Mouse (Mus musculus) embryonic facial prominence, embryonic 11.5 days (tissue): ENCODE measurements around the gene Dok5. TPM values are rescaled to one million over a fixed set of nuclear protein-coding genes. Genes with fewer than 3 reads are reported as not detected.

Source experiments
- ATAC-seq: fragments of 200-750 bp; cut with Nextera tagmentation; replicated peaks from 2 replicates; pipeline ENCODE4 v1.8.0; 2017; ENCODE audit warnings: low read depth; ENCODE audit not compliant: insufficient number of reproducible peaks, low FRiP score, low TSS enrichment
- DNase-seq: peaks from one replicate; pipeline ENCODE4 v3.0.0-alpha.2; 2015; ENCODE audit warnings: low spot score
- H3K27ac ChIP-seq: fragments of 300-500 bp; sonication (generic); replicated peaks from 2 replicates; pipeline ENCODE4 v1.5.1; 2014; ENCODE audit warnings: mild to moderate bottlenecking, low read depth, low read length, control low read depth
- H3K27me3 ChIP-seq: fragments of 300-500 bp; sonication (generic); 2 replicates; pipeline ENCODE4 v1.6.1; 2014; ENCODE audit warnings: mild to moderate bottlenecking, low read length, moderate library complexity, mixed read lengths; ENCODE audit not compliant: control insufficient read depth, insufficient read depth
- H3K36me3 ChIP-seq: fragments of 300-500 bp; sonication (generic); replicated peaks from 2 replicates; pipeline ENCODE4 v1.6.1; 2014; ENCODE audit warnings: low read depth, mild to moderate bottlenecking, low read length, moderate library complexity, mixed read lengths; ENCODE audit not compliant: control insufficient read depth, insufficient read depth
- H3K4me1 ChIP-seq: fragments of 300-500 bp; sonication (generic); 2 replicates; pipeline ENCODE4 v1.6.1; 2014; ENCODE audit warnings: low read length, mixed read lengths; ENCODE audit not compliant: control insufficient read depth, insufficient read depth
- H3K4me2 ChIP-seq: fragments of 300-500 bp; sonication (generic); 2 replicates; pipeline ENCODE4 v1.6.1; 2014; ENCODE audit warnings: low read depth, mild to moderate bottlenecking, control low read depth, low read length, moderate library complexity
- H3K4me3 ChIP-seq: fragments of 300-500 bp; sonication (generic); 2 replicates; pipeline ENCODE4 v1.5.1; 2014; ENCODE audit warnings: low read depth, low read length, control low read depth
- H3K9ac ChIP-seq: fragments of 300-500 bp; sonication (generic); replicated peaks from 2 replicates; pipeline ENCODE4 v1.6.1; 2014; ENCODE audit warnings: mild to moderate bottlenecking, control low read depth, low read length
- H3K9me3 ChIP-seq: fragments of 300-500 bp; sonication (generic); replicated peaks from 2 replicates; pipeline ENCODE4 v1.6.1; 2016; ENCODE audit warnings: mild to moderate bottlenecking, low read length, inconsistent platforms, mixed read lengths; ENCODE audit not compliant: control insufficient read depth
- WGBS: fragments of 180-500 bp; shearing (Covaris S2); extraction: QIAGEN DNeasy Blood & Tissue Kit; methylation state at CpG from one replicate; pipeline ENCODE4 v1.1.7; 2014; 5-methylcytosine and 5-hydroxymethylcytosine counted together
- polyA plus RNA-seq: library from polyadenylated mRNA; unstranded; fragments of >200 nt; fragmentation: Nextera tagmentation; extraction: Ambion mirVana; gene quantifications from 2 replicates; pipeline ENCODE4 v1.2.1, GENCODE M21; 2014

Gene Dok5
- polyA plus RNA-seq, 1 experiment from 2014 or later: 10.1 TPM

DNA sequence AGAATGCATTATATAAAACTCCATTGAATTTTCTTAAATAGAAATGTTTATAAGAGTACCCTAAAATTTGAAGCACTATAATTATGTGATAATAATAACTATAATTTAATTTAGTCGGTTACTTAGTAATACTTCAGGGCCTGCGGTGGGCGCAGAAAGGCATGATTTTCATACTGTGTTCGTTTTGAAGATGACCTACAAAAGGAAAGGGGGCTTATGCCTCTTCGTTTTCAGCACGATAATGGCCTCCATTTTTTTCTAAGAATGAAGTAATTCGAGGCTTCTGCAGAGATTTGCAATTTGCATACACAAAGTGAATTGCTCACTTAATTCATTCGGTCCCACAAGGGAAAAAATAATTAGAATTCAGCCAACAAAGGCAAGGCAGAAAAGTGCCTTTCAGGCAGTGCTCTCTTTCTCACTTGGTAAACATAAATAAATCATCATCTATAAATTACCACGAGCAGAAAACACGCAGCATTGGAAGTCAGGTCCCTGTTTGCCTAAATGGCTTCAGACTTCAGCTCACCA, 76.7 kb downstream of the Dok5 start:
- WGBS: 73% methylated on average over 10 of the region's 10 CpGs
- ATAC-seq (no peak), DNase-seq (no peak)
- no peak overlapping the region for H3K27ac ChIP-seq
- no peaks in the 10 kb centered on the region for H3K36me3 ChIP-seq
- no peak overlapping the region for H3K4me3 ChIP-seq
- H3K27me3 ChIP-seq: no peaks in the 10 kb centered on the region
- H3K9me3 ChIP-seq: no peaks in the 10 kb centered on the region
- no peaks in the 10 kb centered on the region for H3K4me1 ChIP-seq
- no peak overlapping the region for H3K9ac ChIP-seq
- H3K4me2 ChIP-seq: no peak overlapping the region

DNA sequence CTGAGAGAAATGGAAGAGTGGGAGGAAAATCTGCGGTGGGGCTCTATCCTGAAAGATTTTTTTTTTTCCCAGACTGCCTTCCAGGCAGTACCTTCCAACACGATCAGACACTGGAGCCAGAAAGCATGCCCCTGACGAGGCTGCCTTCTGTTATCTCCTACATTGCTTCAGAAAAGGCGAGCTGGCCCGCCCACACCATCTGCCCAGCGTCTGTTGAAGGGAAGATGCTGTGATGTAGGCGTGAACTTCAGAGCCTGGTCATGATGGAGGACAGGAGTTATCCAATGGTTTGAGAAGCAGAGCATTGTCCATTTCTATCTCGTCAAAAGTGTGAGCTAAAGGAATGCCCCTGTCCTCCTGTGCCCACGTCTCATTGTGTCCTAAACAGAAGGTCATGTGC, 79.7 kb downstream of the Dok5 start:
- Histone ChIP-seq H3K27ac (no peak overlapping the region), H3K36me3 (no peaks in the 10 kb centered on the region), H3K9me3 (no peaks in the 10 kb centered on the region), H3K4me2 (no peak overlapping the region), H3K9ac (no peak overlapping the region), H3K4me3 (no peak overlapping the region), H3K27me3 (no peaks in the 10 kb centered on the region), H3K4me1 (no peaks in the 10 kb centered on the region)
- ATAC-seq (no peak), DNase-seq (no peak)
- WGBS: 78% methylated on average over 9 of the region's 9 CpGs

DNA sequence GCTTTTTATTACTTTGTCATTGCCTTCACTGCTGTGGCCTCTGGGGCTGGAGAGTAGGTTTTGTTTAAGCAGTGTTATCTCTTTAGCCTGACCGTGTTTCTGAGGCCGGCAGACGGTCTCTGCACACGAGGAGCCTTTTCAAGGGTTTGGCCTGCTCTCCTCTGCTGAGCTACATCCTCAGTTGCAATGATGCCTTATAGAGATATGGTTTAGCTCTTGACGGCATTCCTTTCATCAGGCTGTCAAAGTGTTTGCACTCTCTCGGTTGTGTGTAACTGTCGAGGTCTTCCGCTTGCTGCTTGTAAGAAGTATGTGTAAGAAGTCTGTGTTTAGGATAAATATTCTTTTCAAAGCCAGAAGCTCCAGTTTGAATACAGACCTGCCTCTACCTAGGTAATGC, 84.7 kb downstream of the Dok5 start:
- Histone ChIP-seq H3K36me3 (no peaks in the 10 kb centered on the region), H3K4me2 (no peak overlapping the region), H3K4me1 (no peaks in the 10 kb centered on the region), H3K27ac (no peak overlapping the region), H3K4me3 (no peak overlapping the region), H3K9ac (no peak overlapping the region), H3K9me3 (no peaks in the 10 kb centered on the region), H3K27me3 (no peaks in the 10 kb centered on the region)
- DNase-seq (no peak), ATAC-seq (no peak)
- whole genome bisulfite sequencing: 79% methylated on average over 8 of the region's 8 CpGs

GRCm38 (mm10) chr2:170817112-170817703, 85.6 kb downstream of the Dok5 start:
- ATAC-seq (no peak), DNase-seq (no peak)
- Histone ChIP-seq H3K9me3 (no peaks in the 10 kb centered on the region), H3K4me2 (no peak overlapping the region), H3K27me3 (no peaks in the 10 kb centered on the region), H3K27ac (no peak overlapping the region), H3K4me3 (no peak overlapping the region), H3K9ac (no peak overlapping the region), H3K36me3 (no peaks in the 10 kb centered on the region), H3K4me1 (no peaks in the 10 kb centered on the region)
- 74% methylated on average over 4 of the region's 4 CpGs for WGBS

DNA sequence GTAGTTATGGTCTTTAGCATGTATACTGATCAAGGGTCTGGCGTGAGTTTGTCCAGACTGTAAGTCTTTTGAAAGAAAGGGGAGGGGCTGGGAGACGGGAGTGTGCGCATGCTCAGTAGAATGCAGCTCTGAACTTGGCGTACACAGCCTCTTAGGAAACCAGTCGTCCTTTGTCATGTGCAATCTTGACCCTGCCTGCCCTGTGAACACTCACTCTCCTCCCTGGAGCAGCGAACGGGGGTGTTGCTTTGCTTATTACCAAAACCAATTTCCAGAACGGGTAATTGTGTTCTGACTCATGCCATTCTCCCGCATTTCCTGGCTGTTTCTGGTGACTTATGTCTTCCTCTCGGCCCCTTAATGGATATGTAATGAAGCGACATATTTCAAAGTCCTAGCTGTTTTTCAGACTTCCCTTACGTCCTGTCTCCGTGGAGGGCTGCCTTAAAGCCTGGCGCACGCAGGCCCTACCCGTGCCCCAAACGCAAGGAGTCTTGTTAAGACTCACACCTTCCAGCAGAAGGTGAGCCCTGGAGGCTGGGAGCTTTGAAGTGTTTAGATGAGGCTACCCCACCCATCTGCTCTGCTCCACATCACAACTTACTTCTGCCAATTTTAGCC, 95.3 kb downstream of the Dok5 start:
- Histone ChIP-seq H3K4me3 (no peak overlapping the region), H3K27me3 (no peaks in the 10 kb centered on the region), H3K36me3 (no peaks in the 10 kb centered on the region), H3K4me1 (peaks cover 2% of the 10 kb centered on the region; the same call in 1 of the 2 replicates), H3K9me3 (no peaks in the 10 kb centered on the region), H3K4me2 (no peak overlapping the region), H3K27ac (no peak overlapping the region), H3K9ac (no peak overlapping the region)
- DNase-seq (no peak), ATAC-seq (no peak; the same call in 1 of the 2 replicates)
- 72% methylated on average over 17 of the region's 17 CpGs for WGBS

- H3K9ac ChIP-seq: no peak overlapping the region
- H3K4me2 ChIP-seq: no peak overlapping the region
- H3K36me3 ChIP-seq: no peaks in the 10 kb centered on the region
- no peak overlapping the region for H3K4me3 ChIP-seq
- DNase-seq: no peak
- WGBS: 58% methylated on average over 7 of the region's 7 CpGs
- peaks cover 2% of the 10 kb centered on the region; the same call in 1 of the 2 replicates for H3K4me1 ChIP-seq
- no peaks in the 10 kb centered on the region for H3K27me3 ChIP-seq
- H3K27ac ChIP-seq: no peak overlapping the region
- H3K9me3 ChIP-seq: no peaks in the 10 kb centered on the region
- ATAC-seq: no peak
Observed at GRCm38 (mm10) chr2:170828757-170829156, 97.2 kb downstream of the Dok5 start.

- no peaks in the 10 kb centered on the region for H3K27me3 ChIP-seq
- 81% methylated on average over 6 of the region's 6 CpGs for WGBS
- no peak overlapping the region for H3K4me2 ChIP-seq
- no peaks in the 10 kb centered on the region for H3K36me3 ChIP-seq
- H3K4me3 ChIP-seq: no peak overlapping the region
- H3K9ac ChIP-seq: no peak overlapping the region
- no peak overlapping the region for H3K27ac ChIP-seq
- peaks cover 2% of the 10 kb centered on the region; the same call in 1 of the 2 replicates for H3K4me1 ChIP-seq
- H3K9me3 ChIP-seq: no peaks in the 10 kb centered on the region
- ATAC-seq (no peak), DNase-seq (no peak)
Observed at GRCm38 (mm10) chr2:170829191-170829611, 97.6 kb downstream of the Dok5 start.

DNA sequence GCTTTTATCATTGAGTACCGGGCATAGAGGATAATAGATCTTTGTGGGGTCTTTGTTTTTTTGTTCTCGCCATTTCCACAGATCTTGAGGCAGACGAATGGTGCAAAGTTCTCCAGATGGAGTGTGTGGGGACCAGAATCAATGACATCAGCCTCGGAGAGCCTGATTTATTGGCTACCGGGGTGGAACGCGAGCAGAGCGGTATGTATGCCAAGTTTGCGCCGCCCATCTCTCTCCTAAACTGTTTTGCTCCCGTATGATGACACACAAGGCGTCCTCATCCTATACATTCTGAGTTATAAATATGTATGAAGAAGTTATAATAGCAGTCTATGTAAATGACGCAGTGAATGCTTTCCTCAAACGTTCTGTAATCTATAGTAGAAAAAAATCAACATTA, 98.4 kb downstream of the Dok5 start:
- no peak overlapping the region for H3K27ac ChIP-seq
- H3K9ac ChIP-seq: no peak overlapping the region
- no peaks in the 10 kb centered on the region for H3K36me3 ChIP-seq
- DNase-seq (no peak), ATAC-seq (no peak)
- H3K4me3 ChIP-seq: no peak overlapping the region
- no peaks in the 10 kb centered on the region for H3K9me3 ChIP-seq
- 95% methylated on average over 14 of the region's 14 CpGs for WGBS
- no peak overlapping the region for H3K4me2 ChIP-seq
- peaks cover 2% of the 10 kb centered on the region; the same call in 1 of the 2 replicates for H3K4me1 ChIP-seq
- no peaks in the 10 kb centered on the region for H3K27me3 ChIP-seq
